Comparison of ENCODE assay signal across 8 mouse cellular contexts in genomic region chr10:122802218-122802617, GRCm38 (mm10).
A peak's percentile ranks its signal among the peaks of the same experiment; 100 is the strongest.
DNase-seq lines count a peak whose midpoint lies in the region; ATAC-seq lines count a peak whose summit lies in the region.

No protein-coding gene starts in this region.

- peak overlapping the region; percentile 55 for H3K4me2 ChIP-seq in limb, embryonic 15.5 days

- no peak overlapping the region for H3K27ac ChIP-seq in limb, embryonic 15.5 days

- peak overlapping the region; percentile 37 for H3K4me3 ChIP-seq in limb, embryonic 15.5 days

- intact Hi-C loops in left cerebral cortex, postnatal 14 days (cut with DNase I), result no loop called here

- peak overlapping the region; percentile 41; the same call in 1 of the 2 replicates for H3K9ac ChIP-seq in limb, embryonic 15.5 days

- no peaks in the 10 kb centered on the region for H3K36me3 ChIP-seq in limb, embryonic 15.5 days

- H3K4me1 ChIP-seq in limb, embryonic 15.5 days, result peaks cover 13% of the 10 kb centered on the region

- H3K27me3 ChIP-seq in limb, embryonic 15.5 days, result no peaks in the 10 kb centered on the region

- no peaks in the 10 kb centered on the region for H3K9me3 ChIP-seq in limb, embryonic 15.5 days

- DNase-seq in embryo, embryonic 10.5 days (ENCODE audit: low spot score), result peak; percentile 18
- DNase-seq in embryo, embryonic 9.5 days (ENCODE audit: extremely low spot score), result no peak
- DNase-seq in retina, postnatal 1 day, result peak; percentile 60
- no peak for DNase-seq in retina, embryonic 14.5 days (ENCODE audit: low spot score)
- DNase-seq in testis, postnatal 10 days (ENCODE audit: low spot score), result peak; percentile 55
- no peak for DNase-seq in left cerebral cortex, postnatal 14 days (ENCODE audit: low spot score in 2 of 2)

- WGBS in limb, embryonic 15.5 days, result 37% methylated on average over 30 of the region's 30 CpGs

- ATAC-seq in limb, embryonic 15.5 days (ENCODE audit: insufficient number of reproducible peaks, low FRiP score, low TSS enrichment, low read depth), result no peak
- no peak for ATAC-seq in cerebellum, adult (ENCODE audit: insufficient number of reproducible peaks, low FRiP score, low TSS enrichment)

Comparison
In these comparisons a context has a peak if more than half of its experiments do, and no peak if none do; other contexts are left out.
1. DNase-seq: peak in embryo, embryonic 10.5 days (single experiment), retina, postnatal 1 day (single experiment) and testis, postnatal 10 days (single experiment); none in embryo, embryonic 9.5 days (single experiment), retina, embryonic 14.5 days (single experiment) and left cerebral cortex, postnatal 14 days (0 of 2).